Mouse (Mus musculus) bone marrow, adult 2 months (tissue): ENCODE measurements around the gene Sltm. TPM values are rescaled to one million over a fixed set of nuclear protein-coding genes. Genes with fewer than 3 reads are reported as not detected.
"Not testable (repeated sequence)": the region's sequence is repeated elsewhere in the genome, so short reads cannot be mapped to it uniquely, and the experiment has no call there.

Experiments
- H3K27ac ChIP-seq: fragments of 200-500 bp; 2 replicates; pipeline ENCODE4 v1.5.1; 2012; ENCODE audit warnings: low read depth, mild to moderate bottlenecking, control low read depth, inconsistent platforms, low read length; ENCODE audit not compliant: control insufficient read depth, poor library complexity, insufficient read depth
- H3K4me1 ChIP-seq: fragments of 200-500 bp; 2 replicates; pipeline ENCODE4 v1.6.1; 2011; ENCODE audit warnings: low read length; ENCODE audit not compliant: control insufficient read depth, insufficient read depth
- H3K4me3 ChIP-seq: fragments of 200-500 bp; replicated peaks from 2 replicates; pipeline ENCODE3; 2011; ENCODE audit warnings: mild to moderate bottlenecking, low read depth, low read length, control low read depth; ENCODE audit not compliant: control insufficient read depth
- CTCF ChIP-seq: fragments of 200-500 bp; IDR thresholded peaks from 2 replicates; pipeline ENCODE4 v1.5.1; 2011; ENCODE audit warnings: low read length, control low read depth; ENCODE audit not compliant: control insufficient read depth, insufficient read depth
- POLR2A ChIP-seq: fragments of 200-500 bp; IDR thresholded peaks from 2 replicates; pipeline ENCODE4 v1.6.1; 2011; ENCODE audit warnings: low read depth, mild to moderate bottlenecking, control low read depth, low read length, borderline replicate concordance; ENCODE audit not compliant: control insufficient read depth
- WGBS: fragments of 180-500 bp; shearing (Covaris S2); methylation state at CpG from one replicate; pipeline ENCODE4 v1.1.7; 2018; 5-methylcytosine and 5-hydroxymethylcytosine counted together
- polyA plus RNA-seq: library from polyadenylated mRNA; stranded (reverse); fragments of >200 nt; gene quantifications from 2 replicates; pipeline ENCODE4 v1.2.4, GENCODE M21; 2011; ENCODE audit warnings: low replicate concordance; ENCODE audit not compliant: missing spikeins, insufficient read depth, insufficient read length

Gene Sltm
- polyA plus RNA-seq, 1 experiment = 45.1 TPM

DNA sequence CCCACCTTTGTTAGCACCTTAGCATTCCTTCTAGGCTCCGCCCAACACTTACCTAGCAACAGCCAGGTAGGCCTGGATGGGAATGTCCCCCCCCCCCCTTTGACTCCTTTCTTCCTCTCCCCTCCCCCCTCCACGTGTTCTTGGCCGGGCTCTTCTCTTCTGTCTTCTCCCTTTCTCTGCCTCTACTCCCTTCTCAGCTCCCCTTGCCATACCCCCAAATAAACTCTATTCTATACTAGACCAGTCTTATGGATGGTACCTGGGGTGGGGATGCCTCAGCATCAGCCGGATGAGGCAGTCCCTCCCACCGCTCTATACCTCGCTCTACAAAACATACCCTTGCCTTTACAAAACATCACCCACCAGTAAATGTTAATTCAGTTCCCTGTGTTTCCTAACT, 970 bp upstream of the Sltm start:
- no peak overlapping the region for H3K27ac ChIP-seq
- TF ChIP-seq POLR2A (no peak), CTCF (no peak)
- no peaks in the 10 kb centered on the region; the same call in 1 of the 2 replicates for H3K4me1 ChIP-seq
- WGBS = 17% methylated on average over 6 of the region's 6 CpGs
- H3K4me3 ChIP-seq = no peak overlapping the region

DNA sequence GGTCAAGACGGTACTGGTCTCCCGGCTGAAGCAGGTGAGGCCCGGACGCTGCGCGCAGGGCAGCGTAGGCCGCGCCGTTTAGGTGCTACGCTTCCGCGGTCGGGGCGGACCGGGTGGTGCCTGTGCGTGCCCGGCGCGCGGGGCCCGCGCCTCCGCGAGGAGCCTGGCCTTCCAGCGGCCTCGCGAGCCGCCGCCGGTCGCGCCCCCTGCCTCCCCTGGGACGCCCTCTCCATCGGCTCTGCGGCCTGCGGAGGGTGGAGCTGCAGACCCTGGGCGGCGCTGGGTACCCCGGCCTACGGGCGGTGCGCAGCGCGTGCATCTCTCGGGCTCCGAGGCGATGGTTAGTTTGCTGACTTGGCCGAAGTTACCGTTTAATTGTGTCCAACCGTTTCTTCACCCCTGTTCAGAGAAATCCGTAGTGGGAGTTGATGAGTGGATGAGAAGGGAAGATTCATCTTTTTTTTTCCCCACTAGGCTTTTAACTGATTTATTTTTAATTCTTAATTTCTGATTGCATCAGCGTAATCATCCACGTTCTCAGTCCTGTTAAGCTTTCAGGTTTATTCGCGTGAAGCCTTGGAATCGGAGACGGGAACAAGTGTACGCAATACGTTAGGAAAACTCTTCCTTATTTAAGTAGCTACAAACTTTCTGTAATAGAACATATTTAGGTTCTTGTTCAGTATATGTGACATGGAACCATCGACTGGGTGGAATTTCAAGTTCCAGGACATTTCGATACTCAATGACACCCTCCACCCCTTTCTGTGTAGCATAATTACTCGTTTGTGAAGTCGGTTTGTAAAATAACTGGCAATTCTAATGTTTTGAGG, 710 bp downstream of the Sltm start:
- TF ChIP-seq POLR2A (no peak), CTCF (no peak)
- under 1% methylated on average over 64 of the region's 64 CpGs for WGBS
- Histone ChIP-seq H3K27ac (peak overlapping the region; percentile 99), H3K4me1 (no peaks in the 10 kb centered on the region; the same call in 1 of the 2 replicates), H3K4me3 (peak overlapping the region; percentile 88)

DNA sequence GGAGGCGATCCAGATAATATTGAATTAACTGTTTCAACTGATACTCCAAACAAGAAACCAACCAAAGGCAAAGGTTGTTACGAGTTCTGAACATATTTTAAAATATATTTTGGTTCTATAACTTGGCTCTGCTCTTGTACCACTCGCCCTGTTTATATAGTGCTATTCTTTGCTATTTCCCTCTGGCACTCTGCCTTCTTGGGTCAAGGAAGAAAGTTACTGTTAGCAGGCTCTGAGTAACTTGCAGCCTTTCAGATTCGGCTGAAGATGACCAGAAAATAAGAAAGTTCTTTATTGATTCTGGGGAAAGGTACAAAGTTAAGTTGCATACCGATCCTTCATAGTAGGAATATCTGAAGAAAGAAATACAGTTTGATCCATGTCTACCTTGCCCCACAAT, 1.4 kb downstream of the Sltm start:
- no peak overlapping the region for H3K27ac ChIP-seq

DNA sequence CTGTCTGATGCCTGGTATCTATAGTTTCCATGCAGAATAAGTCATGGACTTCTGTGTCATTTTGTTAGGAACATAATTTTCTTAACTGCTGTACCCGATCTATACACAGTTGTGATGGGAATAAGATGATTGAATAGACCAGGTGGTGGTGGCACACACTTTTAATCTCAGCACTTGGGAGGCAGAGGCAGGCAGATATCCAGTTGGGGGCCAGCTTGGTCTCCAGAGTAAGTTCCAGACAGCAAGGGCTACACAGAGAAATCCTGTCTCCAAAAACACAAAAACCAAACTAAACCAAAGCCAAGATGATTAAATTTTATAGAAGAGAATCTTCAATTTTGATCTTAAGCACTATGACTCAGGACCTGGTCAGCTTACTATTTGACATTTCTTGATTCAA, 2.3 kb downstream of the Sltm start:
- WGBS = 62% methylated on average over 1 of the region's 1 CpGs
- H3K4me3 ChIP-seq = no peak overlapping the region
- TF ChIP-seq CTCF (no peak), POLR2A (no peak)
- H3K27ac ChIP-seq = no peak overlapping the region
- H3K4me1 ChIP-seq = no peaks in the 10 kb centered on the region; the same call in 1 of the 2 replicates

More for the DNA sequence above, 1.4 kb downstream of the Sltm start:
- 35% methylated on average over 5 of the region's 5 CpGs for WGBS
- Histone ChIP-seq H3K4me3 (no peak overlapping the region), H3K4me1 (no peaks in the 10 kb centered on the region; the same call in 1 of the 2 replicates)
- TF ChIP-seq CTCF (no peak), POLR2A (no peak)

DNA sequence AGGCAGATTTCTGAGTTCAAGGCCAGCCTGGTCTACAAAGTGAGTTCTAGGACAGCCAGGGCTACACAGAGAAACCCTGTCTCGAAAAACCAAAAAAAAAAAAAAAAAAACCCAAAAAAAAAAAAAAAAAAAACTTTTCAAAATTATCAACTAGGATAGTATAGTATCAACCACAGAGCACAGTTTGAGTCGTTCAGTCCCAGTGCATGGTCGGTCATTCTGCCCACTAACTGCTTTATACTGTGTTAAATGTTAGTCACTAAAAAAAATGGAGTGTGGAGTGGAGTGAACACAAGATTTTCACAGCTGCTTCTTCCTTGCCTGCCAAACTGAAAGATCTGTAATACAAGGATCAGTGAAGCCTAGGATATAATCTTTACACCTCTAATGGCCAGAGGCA, 4.0 kb downstream of the Sltm start:
- not testable (repeated sequence) for H3K4me1 ChIP-seq, H3K4me3 ChIP-seq, H3K27ac ChIP-seq
- WGBS = 54% methylated on average over 3 of the region's 3 CpGs

DNA sequence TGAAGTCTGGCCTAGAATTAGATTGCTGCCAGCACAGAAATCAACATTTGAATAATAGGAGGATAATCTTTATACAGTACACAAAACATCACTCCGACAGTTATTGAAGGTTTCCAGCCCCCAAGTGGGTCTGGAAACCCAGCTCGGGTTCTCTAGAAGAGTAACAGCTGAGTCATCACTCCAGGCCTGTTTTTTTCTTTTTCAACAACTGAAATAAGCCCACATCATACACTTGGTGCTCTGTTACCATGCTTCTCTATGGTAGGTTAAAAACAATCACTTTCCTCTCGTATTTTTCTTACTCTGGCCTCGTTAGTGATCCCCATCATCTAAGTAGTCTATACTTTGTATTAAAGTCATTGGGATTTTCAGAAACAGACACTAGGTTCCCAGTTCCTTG, 5.8 kb downstream of the Sltm start:
- Histone ChIP-seq H3K4me3 (no peak overlapping the region), H3K4me1 (no peaks in the 10 kb centered on the region), H3K27ac (no peak overlapping the region)
- WGBS = 67% methylated on average over 4 of the region's 4 CpGs
- no peak for TF ChIP-seq CTCF
- no peak for TF ChIP-seq POLR2A

DNA sequence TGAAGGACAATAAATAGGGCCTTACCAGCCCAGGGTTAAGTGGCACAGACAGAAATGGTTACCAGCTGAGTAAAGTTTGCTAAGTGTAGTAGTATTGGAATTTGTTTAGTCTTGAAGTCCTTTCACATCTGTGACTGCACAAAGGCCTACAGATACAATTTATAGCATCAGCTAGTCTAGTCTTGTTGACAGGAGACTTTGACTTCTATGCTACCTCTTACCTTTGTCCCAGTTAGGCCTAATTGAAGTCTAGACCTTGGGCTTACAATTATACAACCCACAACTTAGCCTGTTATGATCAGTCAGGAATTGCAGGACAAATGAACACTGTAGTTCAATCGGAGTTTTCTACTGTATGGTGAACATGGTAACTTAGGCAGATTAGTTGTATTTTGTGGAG, 9.0 kb downstream of the Sltm start:
- no peak overlapping the region for H3K4me3 ChIP-seq
- TF ChIP-seq POLR2A (no peak), CTCF (no peak)
- no peak overlapping the region for H3K27ac ChIP-seq
- WGBS = 88% methylated on average over 1 of the region's 1 CpGs
- H3K4me1 ChIP-seq = no peaks in the 10 kb centered on the region

DNA sequence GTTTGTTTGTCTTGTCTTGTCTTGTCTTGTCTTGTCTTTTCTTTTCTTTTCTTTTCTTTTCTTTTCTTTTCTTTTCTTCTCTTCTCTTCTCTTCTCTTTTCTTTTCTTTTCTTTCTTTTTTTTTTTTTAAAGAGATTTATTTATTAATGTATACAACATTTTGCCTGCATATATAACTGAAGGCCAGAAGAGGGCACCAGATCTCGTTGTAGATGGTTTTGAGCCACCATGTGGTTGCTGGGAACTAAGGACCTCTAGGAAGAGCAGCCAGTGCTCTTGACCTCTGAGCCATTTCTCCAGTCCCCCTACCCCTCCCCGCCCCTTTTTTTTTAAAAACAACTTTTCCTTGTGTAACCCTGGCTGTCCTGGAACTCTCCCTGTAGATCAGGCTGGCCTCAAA, 9.7 kb downstream of the Sltm start:
- not testable (repeated sequence) for H3K4me1 ChIP-seq, H3K27ac ChIP-seq, H3K4me3 ChIP-seq
- WGBS = 86% methylated on average over 2 of the region's 2 CpGs

DNA sequence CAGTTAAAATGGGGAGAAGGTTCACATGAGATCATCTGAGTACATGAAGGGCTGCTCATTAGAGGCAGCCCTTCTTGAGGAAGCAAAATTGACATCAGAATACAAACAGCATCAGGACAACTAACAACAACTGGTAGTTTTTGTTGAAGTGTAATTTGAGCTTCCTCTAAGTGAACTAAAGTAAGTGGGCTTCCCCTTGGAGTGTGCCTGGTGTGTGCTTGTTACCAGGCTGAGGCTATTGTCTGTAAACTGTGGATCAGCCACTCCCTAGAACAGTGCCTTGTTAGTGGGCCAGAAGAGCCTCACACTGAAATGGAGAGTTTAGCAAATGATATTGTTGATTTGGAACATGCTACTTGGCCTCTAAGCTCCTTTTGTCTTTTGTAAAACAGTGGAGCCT, 12.9 kb downstream of the Sltm start:
- H3K4me3 ChIP-seq = no peak overlapping the region
- no peak overlapping the region for H3K27ac ChIP-seq
- H3K4me1 ChIP-seq = no peaks in the 10 kb centered on the region
- TF ChIP-seq CTCF (no peak), POLR2A (no peak)

DNA sequence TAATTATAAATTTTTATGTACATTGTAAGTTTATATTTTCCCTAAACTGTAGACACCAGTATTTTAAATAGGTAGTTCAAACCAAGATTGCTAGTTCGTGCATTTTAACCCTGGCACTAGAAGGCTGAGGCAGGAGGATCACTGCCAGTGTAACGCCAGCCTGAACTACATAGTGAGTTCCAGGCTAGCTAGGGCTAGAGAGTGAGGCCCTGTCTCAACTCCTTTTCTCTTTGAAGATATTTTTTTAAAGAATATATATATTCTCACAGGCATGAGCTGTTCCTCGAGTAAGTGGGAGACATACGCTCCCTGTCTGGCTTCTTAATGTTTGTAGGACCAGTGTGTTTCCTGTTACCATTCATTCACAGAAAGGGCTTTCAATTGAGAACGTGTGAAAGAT, 14.2 kb downstream of the Sltm start:
- 88% methylated on average over 5 of the region's 5 CpGs for WGBS
- Histone ChIP-seq H3K4me1 (peaks cover 1% of the 10 kb centered on the region; the same call in 1 of the 2 replicates), H3K4me3 (no peak overlapping the region), H3K27ac (no peak overlapping the region)
- TF ChIP-seq POLR2A = no peak
- no peak for TF ChIP-seq CTCF
